Mouse (Mus musculus) heart, postnatal 0 days (tissue): ENCODE measurements around the gene C8b. TPM values are rescaled to one million over a fixed set of nuclear protein-coding genes. Genes with fewer than 3 reads are reported as not detected.

ENCODE experiments used
- ATAC-seq: fragments of 200-750 bp; cut with Nextera tagmentation; 2 replicates; pipeline ENCODE4 v1.8.0; 2017; ENCODE audit warnings: low read depth, moderate number of reproducible peaks, moderate library complexity; ENCODE audit not compliant: insufficient read depth
- DNase-seq: peaks from one replicate; pipeline ENCODE4 v3.0.0-alpha.2; 2016; ENCODE audit warnings: low spot score
- H3K27ac ChIP-seq: fragments of 300-500 bp; sonication (generic); 2 replicates; pipeline ENCODE4 v1.5.1; 2014; ENCODE audit warnings: low read depth, mild to moderate bottlenecking
- H3K27me3 ChIP-seq: fragments of 300-500 bp; sonication (generic); 2 replicates; pipeline ENCODE4 v1.6.1; 2014; ENCODE audit warnings: low read length, mixed read lengths; ENCODE audit not compliant: control insufficient read depth, insufficient read depth
- H3K36me3 ChIP-seq: fragments of 300-500 bp; sonication (generic); replicated peaks from 2 replicates; pipeline ENCODE4 v1.6.1; 2014; ENCODE audit warnings: low read length, mixed read lengths; ENCODE audit not compliant: control insufficient read depth, insufficient read depth
- H3K4me1 ChIP-seq: fragments of 300-500 bp; sonication (generic); 2 replicates; pipeline ENCODE4 v1.6.1; 2014; ENCODE audit warnings: antibody characterized with exemption; ENCODE audit not compliant: control insufficient read depth, insufficient read depth
- H3K4me2 ChIP-seq: fragments of 300-500 bp; sonication (generic); 2 replicates; pipeline ENCODE4 v1.6.1; 2014; ENCODE audit warnings: low read depth, mild to moderate bottlenecking, low read length, moderate library complexity
- H3K4me3 ChIP-seq: fragments of 300-500 bp; sonication (generic); 2 replicates; pipeline ENCODE4 v1.5.1; 2014; ENCODE audit warnings: low read depth, low read length
- H3K9ac ChIP-seq: fragments of 300-500 bp; sonication (generic); replicated peaks from 2 replicates; pipeline ENCODE4 v1.6.1; 2014; ENCODE audit warnings: low read depth, low read length, mixed read lengths
- H3K9me3 ChIP-seq: fragments of 300-500 bp; sonication (generic); replicated peaks from 2 replicates; pipeline ENCODE4 v1.6.1; 2016; ENCODE audit warnings: low read length; ENCODE audit not compliant: control insufficient read depth
- CTCF ChIP-seq: IDR thresholded peaks from 2 replicates; pipeline ENCODE4 v1.5.1; 2016; ENCODE audit warnings: antibody characterized with exemption, control low read depth, low read depth
- EP300 ChIP-seq: IDR thresholded peaks from 2 replicates; pipeline ENCODE4 v1.6.1; 2016; ENCODE audit warnings: antibody characterized with exemption, low read depth
- WGBS: fragments of 180-500 bp; shearing (Covaris S2); extraction: QIAGEN DNeasy Blood & Tissue Kit; methylation state at CpG from one replicate; pipeline ENCODE4 v1.1.7; 2014; 5-methylcytosine and 5-hydroxymethylcytosine counted together
- polyA plus RNA-seq: library from polyadenylated mRNA; unstranded; fragments of >200 nt; fragmentation: Nextera tagmentation; extraction: Ambion mirVana; gene quantifications from 2 replicates; pipeline ENCODE4 v1.2.1, GENCODE M21; 2015
- total RNA-seq: library from RNA; depleted of rRNA; stranded (reverse); fragments of >200 nt; gene quantifications from 2 replicates; pipeline ENCODE4 v1.2.3, GENCODE M21; 2014; ENCODE audit warnings: low replicate concordance

C8b gene
- total and polyA plus RNA-seq, 2 experiments from 2014 or later: not detected

- Histone ChIP-seq H3K27me3 (no peaks in the 10 kb centered on the region), H3K4me2 (no peak overlapping the region), H3K4me1 (no peaks in the 10 kb centered on the region), H3K27ac (no peak overlapping the region), H3K9me3 (no peaks in the 10 kb centered on the region), H3K4me3 (no peak overlapping the region), H3K9ac (no peak overlapping the region), H3K36me3 (no peaks in the 10 kb centered on the region)
- 84% methylated on average over 8 of the region's 8 CpGs for WGBS
- TF ChIP-seq EP300 (no peak), CTCF (no peak)
- ATAC-seq (no peak), DNase-seq (no peak)
Measured at GRCm38 (mm10) chr4:104769602-104770001, 3.5 kb downstream of the C8b start.

GRCm38 (mm10) chr4:104770331-104770730 lies 4.2 kb downstream of the C8b start:
- ATAC-seq (no peak), DNase-seq (no peak)
- Histone ChIP-seq H3K4me1 (no peaks in the 10 kb centered on the region), H3K4me2 (no peak overlapping the region), H3K9ac (no peak overlapping the region), H3K9me3 (no peaks in the 10 kb centered on the region), H3K4me3 (no peak overlapping the region), H3K36me3 (no peaks in the 10 kb centered on the region), H3K27ac (no peak overlapping the region), H3K27me3 (no peaks in the 10 kb centered on the region)
- WGBS: 53% methylated on average over 4 of the region's 4 CpGs
- TF ChIP-seq CTCF (no peak), EP300 (no peak)

GRCm38 (mm10) chr4:104775601-104776000 lies 9.5 kb downstream of the C8b start:
- H3K27me3 ChIP-seq: no peaks in the 10 kb centered on the region
- DNase-seq (no peak), ATAC-seq (no peak)
- H3K9me3 ChIP-seq: no peaks in the 10 kb centered on the region
- H3K4me3 ChIP-seq: no peak overlapping the region
- no peak overlapping the region for H3K9ac ChIP-seq
- no peak overlapping the region for H3K4me2 ChIP-seq
- H3K4me1 ChIP-seq: no peaks in the 10 kb centered on the region
- H3K27ac ChIP-seq: no peak overlapping the region
- no peaks in the 10 kb centered on the region for H3K36me3 ChIP-seq
- WGBS: 60% methylated on average over 3 of the region's 3 CpGs
- TF ChIP-seq EP300 (no peak), CTCF (no peak)

GRCm38 (mm10) chr4:104779460-104779859 lies 13.3 kb downstream of the C8b start:
- Histone ChIP-seq H3K9ac (no peak overlapping the region), H3K36me3 (no peaks in the 10 kb centered on the region), H3K4me2 (no peak overlapping the region), H3K9me3 (no peaks in the 10 kb centered on the region), H3K4me1 (no peaks in the 10 kb centered on the region), H3K27me3 (no peaks in the 10 kb centered on the region), H3K27ac (no peak overlapping the region), H3K4me3 (no peak overlapping the region)
- DNase-seq (no peak), ATAC-seq (no peak)
- TF ChIP-seq CTCF: no peak
- TF ChIP-seq EP300: no peak
- 74% methylated on average over 5 of the region's 5 CpGs for WGBS

- no peaks in the 10 kb centered on the region for H3K27me3 ChIP-seq
- TF ChIP-seq CTCF: no peak
- TF ChIP-seq EP300: no peak
- ATAC-seq (no peak), DNase-seq (no peak)
- H3K4me1 ChIP-seq: no peaks in the 10 kb centered on the region
- no peak overlapping the region for H3K9ac ChIP-seq
- H3K36me3 ChIP-seq: no peaks in the 10 kb centered on the region
- no peak overlapping the region for H3K4me2 ChIP-seq
- H3K4me3 ChIP-seq: no peak overlapping the region
- no peak overlapping the region for H3K27ac ChIP-seq
- H3K9me3 ChIP-seq: no peaks in the 10 kb centered on the region
- 87% methylated on average over 3 of the region's 3 CpGs for WGBS
Measured at GRCm38 (mm10) chr4:104781441-104781840, 15.3 kb downstream of the C8b start.

GRCm38 (mm10) chr4:104782346-104782745 lies 16.2 kb downstream of the C8b start:
- 46% methylated on average over 4 of the region's 4 CpGs for WGBS
- Histone ChIP-seq H3K27me3 (no peaks in the 10 kb centered on the region), H3K4me3 (no peak overlapping the region), H3K4me1 (no peaks in the 10 kb centered on the region), H3K4me2 (no peak overlapping the region), H3K27ac (no peak overlapping the region), H3K9me3 (no peaks in the 10 kb centered on the region), H3K36me3 (no peaks in the 10 kb centered on the region), H3K9ac (no peak overlapping the region)
- DNase-seq (no peak), ATAC-seq (no peak)
- TF ChIP-seq CTCF (no peak), EP300 (no peak)
